Mouse (Mus musculus) thymus, postnatal 0 days (tissue): ENCODE data around the gene Dtd2. TPM values are rescaled to one million over a fixed set of nuclear protein-coding genes. Genes with fewer than 3 reads are reported as not detected.
A peak's percentile ranks its signal among the peaks of the same experiment; 100 is the strongest.

Experiments used
- DNase-seq: peaks from one replicate; pipeline ENCODE4 v3.0.0-alpha.2; 2015; ENCODE audit warnings: low spot score
- polyA plus RNA-seq: library from polyadenylated mRNA; unstranded; fragments of >200 nt; fragmentation: Nextera tagmentation; extraction: Ambion mirVana; gene quantifications from 2 replicates; pipeline ENCODE4 v1.2.1, GENCODE M21; 2015

The Dtd2 gene
- 21.4 and 28.4 TPM in 2 replicates for polyA plus RNA-seq

DNA sequence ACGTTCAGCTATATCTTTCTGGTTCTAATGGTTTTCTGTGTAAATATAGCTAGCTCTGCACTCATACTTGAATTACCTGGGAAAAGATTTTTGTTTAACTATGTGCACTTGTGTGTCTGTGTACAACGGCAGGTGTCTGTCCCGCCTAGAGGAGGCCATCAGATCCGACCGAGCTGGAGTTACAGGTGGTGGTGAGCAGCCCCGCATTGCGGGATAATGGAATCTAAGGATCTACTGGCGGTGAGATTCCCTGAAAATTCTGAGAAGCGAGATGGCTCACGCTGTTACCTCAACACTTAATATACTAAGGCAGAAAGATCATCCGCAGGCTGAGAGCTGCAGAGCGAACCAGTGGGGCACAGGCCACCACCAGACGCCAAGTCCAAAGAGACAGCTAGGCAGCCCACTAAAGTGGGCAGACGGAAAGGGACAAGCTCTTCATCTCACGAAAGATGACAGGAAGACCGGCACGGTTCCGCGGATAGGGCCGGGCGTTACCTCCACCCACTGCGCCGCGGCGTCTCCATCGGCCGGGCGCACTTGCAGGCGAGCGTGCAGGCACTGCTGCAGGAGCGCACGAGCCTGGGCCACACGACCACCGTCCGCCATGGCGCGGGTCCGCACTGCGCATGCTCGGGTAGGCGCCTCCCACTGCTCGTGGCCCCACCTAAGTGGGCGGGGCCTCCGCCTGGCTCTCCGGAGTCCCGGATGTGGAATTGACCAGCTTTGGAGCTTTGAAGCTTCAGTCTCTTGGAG lies at the start of gene Dtd2:
Gene Dtd2 (minus strand): TSS at position 625 of the 756 bp plus-strand sequence.
- DNase-seq: peak; percentile 94

GRCm38 (mm10) chr12:52049324-52049723 lies 43.0 kb upstream of the Dtd2 start:
- DNase-seq: no peak

- DNase-seq: no peak
Observed at GRCm38 (mm10) chr12:52046371-52046770, 40.1 kb upstream of the Dtd2 start.

GRCm38 (mm10) chr12:52042818-52043336 lies 36.6 kb upstream of the Dtd2 start:
- DNase-seq: no peak

GRCm38 (mm10) chr12:52038352-52038751 lies 32.1 kb upstream of the Dtd2 start:
- DNase-seq: peak; percentile 12

- no peak for DNase-seq
Observed at GRCm38 (mm10) chr12:52034956-52035355, 28.7 kb upstream of the Dtd2 start.

GRCm38 (mm10) chr12:52032276-52032675 lies 26.0 kb upstream of the Dtd2 start:
- no peak for DNase-seq

DNA sequence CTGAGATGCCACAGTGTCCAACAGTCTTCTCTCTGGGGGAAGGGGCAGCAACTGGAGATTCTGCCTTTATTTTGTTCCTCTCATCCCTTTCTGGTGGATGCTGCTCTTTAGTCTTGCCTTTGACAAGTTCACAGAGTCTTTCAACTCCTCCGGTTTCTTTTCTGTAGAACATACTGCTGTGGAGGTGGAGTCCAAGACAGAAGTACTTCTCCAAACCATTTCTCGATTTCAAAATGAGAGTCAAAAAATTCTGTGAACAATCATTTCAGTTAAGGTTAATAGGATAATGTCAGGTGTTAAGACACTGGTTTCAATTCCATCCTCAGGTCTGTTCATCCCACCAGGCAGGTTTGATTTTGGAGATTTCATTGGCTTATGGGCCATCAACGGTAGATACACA lies 21.7 kb upstream of the Dtd2 start, which contains the start of gene Gpr33:
Gene Gpr33 (minus strand): TSS at position 101 of the 400 bp plus-strand sequence.
- DNase-seq: no peak

DNA sequence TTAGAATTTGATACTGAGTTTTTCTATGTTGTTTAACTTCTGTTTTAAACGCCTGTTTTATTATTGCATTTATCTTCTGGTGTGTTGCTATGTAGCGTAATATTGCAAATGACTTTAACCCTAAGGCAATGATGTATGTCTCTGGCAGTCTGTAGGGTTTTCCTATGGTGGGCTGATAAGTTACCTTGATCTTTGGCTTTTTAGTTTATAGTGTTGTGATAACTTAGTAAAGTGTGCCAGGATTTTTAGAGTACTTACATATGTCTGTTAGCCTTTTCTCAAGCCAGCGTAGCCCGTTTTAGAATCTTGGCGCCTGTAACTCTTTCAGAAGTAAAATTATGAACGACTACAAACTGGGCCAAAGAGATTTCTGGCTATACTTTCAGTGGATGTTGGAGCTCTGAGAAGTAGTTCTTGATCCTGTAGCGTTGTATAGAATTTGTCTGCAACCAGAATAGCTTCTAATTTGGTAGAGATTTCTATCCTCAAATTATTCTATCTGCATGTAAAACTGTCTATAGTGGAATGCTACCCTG lies 8.3 kb upstream of the Dtd2 start:
- no peak for DNase-seq

DNA sequence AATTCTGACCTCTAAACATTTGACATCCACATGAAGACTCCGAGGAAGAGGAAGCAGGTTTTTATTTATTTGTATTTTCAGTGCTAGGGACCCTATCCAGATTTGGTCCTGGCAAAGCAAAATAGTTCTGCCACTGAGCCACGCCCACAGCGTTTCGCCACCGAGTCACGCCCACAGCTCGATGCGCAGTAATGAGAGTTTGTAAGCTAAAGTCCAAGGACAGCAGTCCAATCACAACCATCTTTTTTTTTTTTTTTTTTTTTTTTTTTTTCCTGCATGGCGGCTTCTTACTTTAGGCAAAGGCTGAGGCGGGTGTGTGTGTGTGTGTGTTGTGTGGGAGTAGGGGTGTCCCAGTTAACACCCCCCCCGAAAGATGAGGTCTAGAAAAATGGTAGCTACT lies 7.7 kb upstream of the Dtd2 start:
- no peak for DNase-seq

- DNase-seq: no peak
Observed at GRCm38 (mm10) chr12:52013274-52013673, 7.0 kb upstream of the Dtd2 start.

DNA sequence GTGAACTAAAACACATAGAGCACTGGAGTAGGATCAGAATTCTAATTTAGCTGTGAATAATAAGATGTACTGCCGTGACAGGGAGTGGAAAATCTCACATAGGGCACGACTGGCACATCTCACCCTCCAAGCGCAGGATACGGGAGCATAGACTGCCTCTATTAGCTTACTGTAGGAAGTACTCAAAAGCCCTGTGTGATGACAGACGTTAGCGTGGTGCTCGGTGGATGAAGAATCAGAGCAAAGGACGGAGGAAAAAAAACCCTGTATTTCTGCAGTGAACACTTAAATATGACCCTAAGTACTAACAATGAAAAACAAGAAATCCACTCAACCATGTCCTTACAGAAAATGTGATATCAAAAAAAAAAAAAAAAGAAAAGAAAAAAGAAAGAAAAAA lies 5.9 kb upstream of the Dtd2 start:
- DNase-seq: no peak

GRCm38 (mm10) chr12:52010630-52010961 lies 4.3 kb upstream of the Dtd2 start:
- DNase-seq: peak; percentile 52

DNA sequence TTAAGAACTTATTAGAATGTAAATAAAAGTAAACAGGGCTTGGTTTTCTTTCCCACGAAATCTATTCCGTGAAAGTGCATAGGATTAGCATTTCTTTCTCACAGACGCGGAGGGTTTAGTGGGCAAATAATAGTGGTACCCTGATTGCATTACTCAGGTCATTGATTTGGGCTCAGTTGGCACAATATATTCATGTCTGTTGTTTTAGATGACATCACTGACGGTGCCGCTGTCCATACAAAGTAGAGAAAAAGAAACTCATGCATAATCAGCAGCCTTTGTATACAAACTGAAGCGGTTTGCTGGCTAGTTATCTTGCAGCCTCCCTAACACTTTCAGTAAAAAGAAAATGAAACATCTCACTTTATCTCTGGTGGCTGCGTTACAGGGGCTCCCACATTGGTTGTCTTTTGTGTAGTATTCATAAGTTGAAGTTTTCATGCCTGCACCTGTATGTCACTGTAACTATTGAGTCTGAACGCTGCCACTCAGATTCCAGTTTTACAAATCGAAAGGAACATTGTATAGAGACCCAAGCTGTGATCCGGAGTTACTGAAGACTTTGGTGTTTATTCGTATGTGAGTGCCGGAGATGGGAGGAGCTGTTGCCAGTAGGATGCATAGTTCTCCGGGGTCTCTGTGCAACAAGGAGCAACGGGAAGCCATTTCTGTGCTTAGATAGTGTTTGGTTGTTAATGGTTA lies 3.8 kb upstream of the Dtd2 start:
- DNase-seq: no peak

DNA sequence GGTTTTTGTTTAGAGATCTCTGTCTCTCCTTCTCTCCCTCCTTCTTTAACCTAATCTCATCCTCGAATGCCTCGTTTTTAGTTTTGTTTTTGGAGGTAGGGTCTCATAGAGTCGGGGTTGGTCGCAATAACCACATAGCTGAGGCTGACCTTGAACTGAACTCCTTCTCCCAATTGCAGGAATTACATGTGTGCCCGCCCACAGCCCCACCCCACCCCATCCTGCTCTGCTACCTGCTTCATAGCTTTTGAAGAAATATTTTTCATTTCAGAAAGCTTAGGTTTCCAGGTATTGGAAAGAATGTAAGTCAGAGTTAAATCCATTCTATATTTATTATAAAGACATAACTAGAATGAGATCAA lies 313 bp upstream of the Dtd2 start:
- no peak for DNase-seq

DNA sequence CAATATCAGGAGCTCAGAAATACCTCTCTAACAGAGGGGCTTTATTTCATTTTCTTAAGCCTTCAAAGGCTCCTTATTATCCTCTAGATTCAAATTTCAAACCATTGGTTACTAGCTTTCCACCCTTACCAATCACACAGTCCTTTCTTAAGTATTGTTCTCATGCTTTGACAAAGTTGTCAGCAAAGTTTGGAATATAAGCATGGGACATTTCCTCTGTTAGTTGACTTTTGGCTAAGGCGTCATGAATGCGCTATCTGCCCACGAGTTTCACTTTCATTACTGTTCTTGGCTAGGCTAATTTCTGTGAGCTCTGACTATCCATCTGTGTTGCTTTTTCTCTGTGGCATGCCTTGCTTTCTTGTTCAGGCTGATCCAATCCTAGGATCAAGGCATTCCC lies 3.6 kb downstream of the Dtd2 start:
- no peak for DNase-seq

GRCm38 (mm10) chr12:52001544-52001943 lies 4.8 kb downstream of the Dtd2 start:
- peak; percentile 70 for DNase-seq

- no peak for DNase-seq
Observed at GRCm38 (mm10) chr12:51998366-51998932, 7.9 kb downstream of the Dtd2 start.

DNA sequence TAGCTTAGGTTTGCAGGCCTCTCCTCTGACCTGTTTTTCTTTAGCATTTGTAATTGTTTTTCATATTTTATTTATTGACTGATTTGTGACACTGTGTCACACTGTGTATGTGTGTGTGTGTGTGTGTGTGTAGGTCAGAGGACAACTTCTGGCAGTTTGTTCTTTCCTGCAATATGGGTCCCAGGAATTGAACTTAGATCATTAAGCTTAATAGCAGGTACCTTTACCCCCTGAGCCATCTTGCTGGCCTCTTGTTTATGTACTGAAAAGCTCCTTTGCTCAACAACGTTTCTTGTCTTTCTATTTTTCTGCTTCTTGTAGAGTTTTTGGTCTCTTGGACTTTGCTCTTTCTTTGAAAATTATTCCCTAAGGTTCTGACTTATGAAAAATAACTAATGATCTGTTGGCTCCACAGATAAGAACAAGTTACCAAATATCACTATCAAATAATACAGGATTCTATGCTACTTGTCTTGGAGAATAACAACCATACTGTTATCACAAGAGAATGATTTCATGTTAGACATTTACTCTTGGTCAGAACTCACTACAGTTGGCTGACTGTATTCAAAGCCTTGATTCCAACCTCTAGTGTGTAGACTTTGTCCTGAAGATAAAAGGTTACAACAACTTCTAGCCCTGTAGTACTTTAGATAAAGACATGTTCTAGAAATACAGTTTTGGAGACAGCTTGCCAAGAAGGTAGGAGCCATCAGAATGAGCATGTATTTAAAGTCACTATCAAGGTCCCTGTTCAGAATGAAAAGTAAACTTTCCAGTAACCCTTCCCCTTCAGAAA lies 10.4 kb downstream of the Dtd2 start:
- no peak for DNase-seq

DNA sequence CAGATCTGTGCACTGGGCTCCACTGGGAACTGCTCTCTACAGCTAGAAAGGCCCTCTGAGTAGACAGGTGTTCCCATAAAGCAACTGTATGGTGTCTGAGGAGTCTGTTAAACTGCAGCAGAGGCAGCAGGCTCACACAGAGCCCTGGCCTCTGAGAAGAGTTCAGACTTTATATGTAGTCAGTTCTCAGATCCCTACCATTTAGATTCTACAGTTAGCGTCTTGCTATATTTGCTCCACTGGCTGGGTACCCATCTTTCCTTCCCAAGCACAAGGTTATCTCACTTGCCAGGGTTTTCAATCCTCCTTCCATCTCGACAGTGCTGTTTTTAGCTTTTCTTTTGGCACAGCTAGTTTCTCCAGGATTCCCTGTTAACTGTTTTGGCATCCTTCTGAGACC lies 15.7 kb downstream of the Dtd2 start:
- no peak for DNase-seq

GRCm38 (mm10) chr12:51988536-51988935 lies 17.8 kb downstream of the Dtd2 start:
- DNase-seq: no peak
